Mouse (Mus musculus): Measurements from ENCODE around the gene Olfr1373. TPM values are rescaled to one million over a fixed set of nuclear protein-coding genes. Genes with fewer than 3 reads are reported as not detected.
"Not testable (repeated sequence)": the region's sequence is repeated elsewhere in the genome, so short reads cannot be mapped to it uniquely, and the experiment has no call there.

Olfr1373 gene
- polyA plus RNA-seq, 1 experiment from 2014 or later = not detected

DNA sequence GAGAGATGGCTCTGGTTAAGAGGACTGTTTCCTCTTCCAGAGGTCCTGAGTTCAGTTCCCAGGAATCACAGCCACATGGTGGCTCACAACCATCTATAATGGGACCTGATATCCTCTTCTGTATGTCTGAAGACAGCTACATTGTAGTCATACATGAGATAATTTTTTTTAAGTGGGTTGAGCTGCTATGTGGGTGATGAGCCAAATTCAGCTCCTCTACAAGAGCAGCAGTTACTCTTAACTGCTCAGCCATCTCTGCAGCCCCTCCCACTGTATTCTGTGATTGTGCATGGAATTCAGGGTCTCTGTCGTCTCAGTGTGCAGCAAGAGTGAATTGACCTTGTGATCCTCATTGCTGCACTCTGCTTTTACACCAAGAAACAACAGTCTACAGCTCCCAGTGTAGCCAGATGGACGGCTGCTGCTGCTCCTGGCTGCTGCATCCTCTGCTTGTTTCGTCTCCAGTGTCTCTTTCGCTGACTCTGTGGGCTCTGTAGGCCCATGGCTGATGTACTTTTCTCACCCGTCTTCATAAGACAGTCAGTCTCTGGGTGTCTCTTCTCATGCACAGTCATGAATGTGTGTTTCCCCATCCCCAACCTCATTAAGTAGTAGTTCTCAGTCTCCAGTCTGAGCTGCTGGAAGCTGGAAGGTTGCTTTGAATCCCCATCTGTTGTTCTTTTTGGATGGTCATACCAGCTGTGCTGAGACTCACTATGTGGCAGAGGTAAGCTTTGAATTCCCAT, 16.8 kb downstream of the Olfr1373 start:
- no peak overlapping the region for H3K4me2 ChIP-seq
- no peak overlapping the region for H3K4me3 ChIP-seq (replicated peaks)
- H3K9ac ChIP-seq = no peak overlapping the region
- ATAC-seq (replicated peaks; ENCODE audit: low FRiP score) = no peak
- 0 out of 2 replicates have a peak, but pooled peaks cover 2% of the 10 kb centered on the region for H3K4me1 ChIP-seq
- no peaks in the 10 kb centered on the region for H3K27me3 ChIP-seq
- no peaks in the 10 kb centered on the region for H3K9me3 ChIP-seq (replicated peaks)
- H3K36me3 ChIP-seq = peaks cover 40% of the 10 kb centered on the region
- 62% methylated on average over 5 of the region's 5 CpGs for WGBS
- H3K27ac ChIP-seq = no peak overlapping the region

GRCm38 (mm10) chr11:52127760-52128159, 17.6 kb downstream of the Olfr1373 start:
- no peak overlapping the region for H3K27ac ChIP-seq
- no peak overlapping the region for H3K9ac ChIP-seq
- ATAC-seq (replicated peaks; ENCODE audit: low FRiP score) = no peak
- 73% methylated on average over 5 of the region's 5 CpGs for WGBS
- no peaks in the 10 kb centered on the region for H3K27me3 ChIP-seq
- H3K4me2 ChIP-seq = no peak overlapping the region
- H3K9me3 ChIP-seq (replicated peaks) = no peaks in the 10 kb centered on the region
- H3K4me3 ChIP-seq (replicated peaks) = no peak overlapping the region
- peaks cover 46% of the 10 kb centered on the region for H3K36me3 ChIP-seq
- 0 out of 2 replicates have a peak, but pooled peaks cover 2% of the 10 kb centered on the region for H3K4me1 ChIP-seq

- H3K36me3 ChIP-seq = peaks cover 52% of the 10 kb centered on the region
- 66% methylated on average over 3 of the region's 3 CpGs for WGBS
- H3K9ac ChIP-seq = no peak overlapping the region
- no peak overlapping the region for H3K4me2 ChIP-seq
- no peak overlapping the region for H3K27ac ChIP-seq
- H3K9me3 ChIP-seq (replicated peaks) = no peaks in the 10 kb centered on the region
- no peak for ATAC-seq (replicated peaks; ENCODE audit: low FRiP score)
- H3K4me3 ChIP-seq (replicated peaks) = no peak overlapping the region
- H3K27me3 ChIP-seq = no peaks in the 10 kb centered on the region
- H3K4me1 ChIP-seq = 0 out of 2 replicates have a peak, but pooled peaks cover 2% of the 10 kb centered on the region
These were observed 18.2 kb downstream of the Olfr1373 start for GRCm38 (mm10) chr11:52127169-52127568.

GRCm38 (mm10) chr11:52124468-52124867, 20.9 kb downstream of the Olfr1373 start:
- H3K9me3 ChIP-seq (replicated peaks) = no peaks in the 10 kb centered on the region
- 0 out of 2 replicates have a peak, but pooled peaks cover 2% of the 10 kb centered on the region for H3K4me1 ChIP-seq
- H3K36me3 ChIP-seq = peaks cover 78% of the 10 kb centered on the region
- no peaks in the 10 kb centered on the region for H3K27me3 ChIP-seq
- no peak overlapping the region for H3K9ac ChIP-seq
- H3K4me2 ChIP-seq = no peak overlapping the region
- ATAC-seq (replicated peaks; ENCODE audit: low FRiP score) = no peak
- 91% methylated on average over 4 of the region's 4 CpGs for WGBS
- H3K4me3 ChIP-seq (replicated peaks) = no peak overlapping the region
- no peak overlapping the region for H3K27ac ChIP-seq

- H3K27ac ChIP-seq = no peak overlapping the region
- no peaks in the 10 kb centered on the region for H3K27me3 ChIP-seq
- H3K36me3 ChIP-seq = peaks cover 95% of the 10 kb centered on the region
- no peak overlapping the region for H3K4me3 ChIP-seq (replicated peaks)
- no peak overlapping the region for H3K4me2 ChIP-seq
- no peak overlapping the region for H3K9ac ChIP-seq
- 83% methylated on average over 6 of the region's 6 CpGs for WGBS
- no peaks in the 10 kb centered on the region for H3K9me3 ChIP-seq (replicated peaks)
- ATAC-seq (replicated peaks; ENCODE audit: low FRiP score) = no peak
- no peaks in the 10 kb centered on the region for H3K4me1 ChIP-seq
These were observed 23.3 kb downstream of the Olfr1373 start for GRCm38 (mm10) chr11:52122045-52122444.

DNA sequence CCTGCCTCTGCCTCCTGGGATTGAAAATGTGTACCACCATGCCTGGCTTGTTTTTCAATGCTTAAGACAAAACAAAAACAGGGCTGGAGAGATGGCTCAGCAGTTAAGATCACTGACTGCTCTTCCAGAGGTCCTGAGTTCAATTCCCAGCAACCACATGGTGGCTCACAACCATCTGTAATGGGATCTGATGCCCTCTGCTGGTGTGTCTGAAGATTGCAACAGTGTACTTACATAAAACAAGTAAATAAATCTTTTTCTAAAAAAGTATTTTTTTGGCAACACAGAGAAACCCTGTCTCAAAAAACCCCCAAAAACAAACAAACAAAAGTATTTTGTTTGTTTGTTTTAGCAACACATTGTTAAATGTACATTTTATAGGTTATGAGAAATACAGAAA, 24.9 kb downstream of the Olfr1373 start:
- not testable (repeated sequence) for H3K4me2 ChIP-seq; H3K4me1 ChIP-seq; H3K4me3 ChIP-seq (replicated peaks); ATAC-seq (replicated peaks; ENCODE audit: low FRiP score); H3K9me3 ChIP-seq (replicated peaks); H3K9ac ChIP-seq; H3K27me3 ChIP-seq; H3K27ac ChIP-seq
- H3K36me3 ChIP-seq = peaks cover 98% of the 10 kb centered on the region

DNA sequence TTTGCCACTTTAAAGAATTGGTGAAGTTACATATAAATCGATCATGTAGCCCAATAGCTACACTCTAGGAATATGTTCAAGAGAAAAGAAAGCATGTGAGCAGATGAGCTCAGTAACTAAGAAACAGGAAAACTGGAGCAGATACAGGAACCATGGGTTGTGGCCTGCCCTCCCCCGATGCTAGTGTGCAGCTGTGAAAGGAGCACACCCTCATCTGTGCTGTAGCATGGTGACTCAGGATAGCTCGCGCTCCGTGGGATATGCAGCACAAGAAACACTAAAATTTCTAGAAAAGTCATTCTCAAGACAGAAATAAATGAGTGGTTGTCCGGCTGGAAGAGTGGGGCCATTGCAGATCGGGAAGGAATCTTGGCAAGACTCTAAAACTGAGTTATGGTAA, 28.2 kb downstream of the Olfr1373 start:
- H3K27me3 ChIP-seq = no peaks in the 10 kb centered on the region
- H3K27ac ChIP-seq = no peak overlapping the region
- whole genome bisulfite sequencing = 93% methylated on average over 7 of the region's 7 CpGs
- no peaks in the 10 kb centered on the region for H3K4me1 ChIP-seq
- H3K9me3 ChIP-seq (replicated peaks) = no peaks in the 10 kb centered on the region
- H3K4me3 ChIP-seq (replicated peaks) = no peak overlapping the region
- no peak overlapping the region for H3K9ac ChIP-seq
- no peak for ATAC-seq (replicated peaks; ENCODE audit: low FRiP score)
- peaks cover 89% of the 10 kb centered on the region for H3K36me3 ChIP-seq
- no peak overlapping the region for H3K4me2 ChIP-seq

GRCm38 (mm10) chr11:52116117-52116516, 29.2 kb downstream of the Olfr1373 start:
- H3K4me2 ChIP-seq; H3K9ac ChIP-seq; H3K4me1 ChIP-seq; H3K4me3 ChIP-seq (replicated peaks); H3K9me3 ChIP-seq (replicated peaks); H3K27ac ChIP-seq; H3K27me3 ChIP-seq; ATAC-seq (replicated peaks; ENCODE audit: low FRiP score): not testable (repeated sequence)
- WGBS = 92% methylated on average over 6 of the region's 6 CpGs
- H3K36me3 ChIP-seq = peaks cover 79% of the 10 kb centered on the region

DNA sequence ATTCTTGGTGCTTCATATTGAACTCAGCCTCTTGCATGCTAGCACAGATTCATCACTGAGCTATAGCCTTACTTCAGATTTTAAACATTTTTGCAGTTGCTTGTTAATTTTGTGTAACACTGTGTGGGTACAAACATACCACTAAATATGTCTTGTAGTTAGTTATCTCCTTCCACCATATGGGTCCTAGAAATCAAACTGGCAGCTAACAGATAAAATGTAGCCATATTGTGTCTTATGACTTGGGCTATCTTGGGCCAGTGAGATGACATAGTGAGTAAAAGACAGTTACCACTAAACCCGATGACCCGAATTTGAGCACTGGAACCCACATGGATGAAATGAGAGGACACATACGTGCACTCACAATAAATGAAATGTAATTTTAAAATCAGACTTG, 29.8 kb downstream of the Olfr1373 start:
- Histone ChIP-seq H3K4me1 (no peaks in the 10 kb centered on the region), H3K4me3 (replicated peaks) (no peak overlapping the region), H3K9me3 (replicated peaks) (no peaks in the 10 kb centered on the region), H3K27ac (no peak overlapping the region), H3K9ac (no peak overlapping the region), H3K4me2 (no peak overlapping the region), H3K36me3 (peaks cover 74% of the 10 kb centered on the region), H3K27me3 (no peaks in the 10 kb centered on the region)
- 95% methylated on average over 3 of the region's 3 CpGs for WGBS
- ATAC-seq (replicated peaks; ENCODE audit: low FRiP score) = no peak

- 90% methylated on average over 1 of the region's 1 CpGs for WGBS
- no peak for ATAC-seq (replicated peaks; ENCODE audit: low FRiP score)
- H3K9ac ChIP-seq = no peak overlapping the region
These were observed 35.9 kb downstream of the Olfr1373 start for GRCm38 (mm10) chr11:52109421-52109820.

DNA sequence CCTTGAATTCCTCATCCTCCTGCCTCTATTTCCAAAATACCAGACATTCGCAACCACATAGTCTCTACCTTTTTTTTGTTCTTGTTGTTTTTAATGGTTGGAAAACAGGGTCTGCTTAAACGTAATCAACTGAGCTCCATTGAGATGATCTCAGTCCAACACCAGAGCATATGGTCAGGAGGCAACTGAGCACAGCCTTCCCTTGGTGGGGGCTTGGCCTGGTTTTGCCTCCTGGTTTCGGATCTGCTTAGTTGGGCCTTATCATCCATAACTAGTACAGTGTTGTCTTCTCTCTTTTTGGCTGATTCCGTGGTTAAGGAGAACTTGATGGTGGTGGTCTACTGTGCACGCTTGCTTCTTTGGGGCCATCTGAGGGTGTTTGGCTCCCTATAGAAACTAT, 36.5 kb downstream of the Olfr1373 start:
- Histone ChIP-seq H3K27me3 (no peaks in the 10 kb centered on the region), H3K9me3 (replicated peaks) (no peaks in the 10 kb centered on the region), H3K4me1 (peaks cover 15% of the 10 kb centered on the region), H3K9ac (no peak overlapping the region), H3K4me2 (no peak overlapping the region), H3K27ac (no peak overlapping the region), H3K36me3 (peaks cover 7% of the 10 kb centered on the region), H3K4me3 (replicated peaks) (no peak overlapping the region)
- ATAC-seq (replicated peaks; ENCODE audit: low FRiP score) = no peak
- WGBS = 92% methylated on average over 5 of the region's 5 CpGs

More at GRCm38 (mm10) chr11:52109421-52109820, 35.9 kb downstream of the Olfr1373 start:
- Histone ChIP-seq H3K27ac (no peak overlapping the region), H3K4me2 (no peak overlapping the region), H3K27me3 (no peaks in the 10 kb centered on the region), H3K9me3 (replicated peaks) (no peaks in the 10 kb centered on the region), H3K36me3 (peaks cover 13% of the 10 kb centered on the region), H3K4me3 (replicated peaks) (no peak overlapping the region), H3K4me1 (peaks cover 12% of the 10 kb centered on the region)

DNA sequence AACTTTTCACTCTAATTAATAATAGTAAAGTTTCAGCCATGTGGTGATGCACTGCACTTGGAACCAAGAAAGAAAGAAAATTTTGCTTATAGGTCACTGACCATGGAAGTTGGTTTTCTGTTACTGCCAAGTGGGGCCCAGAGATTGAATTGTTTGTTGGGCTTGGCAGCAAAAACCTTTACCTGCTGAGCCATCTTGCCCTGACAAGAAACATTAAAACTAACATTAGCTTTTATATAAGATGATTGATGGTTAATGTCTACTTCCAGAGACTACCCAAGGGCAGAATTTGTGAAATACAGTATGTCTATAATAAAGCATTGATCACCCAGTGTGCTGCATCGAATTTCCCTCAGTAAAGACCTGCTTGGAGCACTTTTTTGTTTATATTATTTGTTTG, 38.9 kb downstream of the Olfr1373 start:
- H3K9ac ChIP-seq = no peak overlapping the region
- 96% methylated on average over 1 of the region's 1 CpGs for WGBS
- no peaks in the 10 kb centered on the region for H3K9me3 ChIP-seq (replicated peaks)

DNA sequence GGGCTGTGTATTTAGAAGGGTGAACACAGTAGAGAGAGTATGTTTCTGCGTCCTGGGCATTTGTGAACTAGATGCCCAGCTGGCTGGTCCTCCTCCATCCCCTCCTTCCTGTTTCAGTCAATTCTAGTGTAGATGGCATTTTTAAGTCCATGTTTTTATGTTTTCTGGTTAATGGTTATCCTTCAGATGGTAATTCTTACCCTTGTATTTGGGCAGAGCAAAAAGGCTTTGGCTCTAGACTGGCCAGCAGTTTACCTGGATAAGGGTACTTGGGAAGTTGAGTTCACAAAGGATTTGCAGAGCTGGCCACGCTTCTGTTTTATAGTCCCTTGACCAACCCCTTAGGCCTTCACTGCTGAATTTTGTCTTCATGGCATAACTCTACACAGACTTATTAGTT, 39.3 kb downstream of the Olfr1373 start:
- Histone ChIP-seq H3K9me3 (replicated peaks) (no peaks in the 10 kb centered on the region), H3K4me1 (peaks cover 28% of the 10 kb centered on the region), H3K27me3 (no peaks in the 10 kb centered on the region), H3K36me3 (0 out of 2 replicates have a peak, but pooled peaks cover 3% of the 10 kb centered on the region), H3K4me3 (replicated peaks) (no peak overlapping the region), H3K9ac (no peak overlapping the region), H3K4me2 (no peak overlapping the region), H3K27ac (no peak overlapping the region)
- ATAC-seq (replicated peaks; ENCODE audit: low FRiP score) = no peak
- 78% methylated on average over 2 of the region's 2 CpGs for WGBS

More for the DNA sequence above, 38.9 kb downstream of the Olfr1373 start:
- peaks cover 24% of the 10 kb centered on the region for H3K4me1 ChIP-seq
- ATAC-seq (replicated peaks; ENCODE audit: low FRiP score) = no peak
- H3K36me3 ChIP-seq = 0 out of 2 replicates have a peak, but pooled peaks cover 3% of the 10 kb centered on the region
- no peaks in the 10 kb centered on the region for H3K27me3 ChIP-seq
- no peak overlapping the region for H3K4me2 ChIP-seq
- H3K27ac ChIP-seq = no peak overlapping the region
- no peak overlapping the region for H3K4me3 ChIP-seq (replicated peaks)
